Mouse (Mus musculus): ENCODE measurements around the gene Uqcr11. TPM values are rescaled to one million over a fixed set of nuclear protein-coding genes. Genes with fewer than 3 reads are reported as not detected.
A peak's percentile ranks its signal among the peaks of the same experiment; 100 is the strongest.

The Uqcr11 gene
- total RNA-seq, 1 experiment, result 995 TPM

DNA sequence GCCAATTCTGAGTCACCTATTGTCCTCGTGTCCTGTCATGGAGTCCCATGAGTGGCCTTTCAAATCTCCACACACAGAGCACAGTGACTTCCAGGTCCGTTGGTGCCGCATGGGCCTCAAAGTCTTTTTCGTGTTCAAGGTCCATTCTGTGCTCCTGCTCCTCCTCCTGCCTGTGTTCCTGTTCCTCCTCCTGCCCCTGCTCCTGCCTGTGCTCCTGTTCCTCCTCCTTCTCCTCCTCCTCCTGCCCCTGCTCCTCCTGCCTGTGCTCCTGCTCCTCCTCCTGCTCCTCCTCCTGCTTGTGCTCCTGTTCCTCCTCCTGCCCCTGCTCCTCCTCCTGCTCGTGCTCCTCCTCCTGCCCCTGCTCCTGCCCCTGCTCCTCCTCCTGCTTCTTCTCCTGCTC is 38.7 kb downstream of the Uqcr11 start:
- Histone ChIP-seq H3K27ac (ENCODE audit: insufficient read depth, low read depth, low read length, poor library complexity, severe bottlenecking) (no peak overlapping the region), H3K9me3 (ENCODE audit: control insufficient read depth, insufficient read depth, low read depth, low read length) (no peaks in the 10 kb centered on the region), H3K9ac (ENCODE audit: insufficient read depth, low read depth, low read length, poor library complexity, severe bottlenecking) (no peak overlapping the region), H3K4me3 (ENCODE audit: insufficient read depth in 1 of 2, low read depth in 1 of 2, low read length in 2 of 2, poor library complexity in 1 of 2, severe bottlenecking in 1 of 2) (no peak overlapping the region), H3K4me1 (ENCODE audit: control insufficient read depth in 2 of 2, insufficient read depth in 2 of 2, low read length in 2 of 2, poor library complexity in 1 of 2) (peaks cover 0 to 6% of the 10 kb centered on the region in 2 experiments; a peak in 1 of 4 replicates), H3K36me3 (ENCODE audit: control insufficient read depth, insufficient read depth, low read length, poor library complexity, severe bottlenecking) (no peaks in the 10 kb centered on the region)
- TF ChIP-seq ZC3H11A (IDR thresholded peaks at IDR 0.05; ENCODE audit: borderline replicate concordance, low read depth, low read length) (no peak), CHD2 (IDR thresholded peaks at IDR 0.05; ENCODE audit: low read depth, low read length) (no peak), HCFC1 (IDR thresholded peaks at IDR 0.05; ENCODE audit: borderline replicate concordance, insufficient read depth, low read length) (no peak), ZNF384 (IDR thresholded peaks at IDR 0.05; ENCODE audit: low read depth, low read length) (no peak), MAFK (IDR thresholded peaks at IDR 0.05; ENCODE audit: insufficient read depth, low read depth, low read length) (no peak)
- in situ Hi-C loops (cut with MboI; ENCODE audit: low sequenced_read_pairs in 2 of 2, unreplicated experiment in 2 of 2), result no loop called here
- no peak for DNase-seq (ENCODE audit: low read depth, low spot score)

GRCm38 (mm10) chr10:80365736-80366135 is 40.9 kb downstream of the Uqcr11 start:
- H3K9me3 ChIP-seq (ENCODE audit: control insufficient read depth, insufficient read depth, low read depth, low read length), result no peaks in the 10 kb centered on the region
- TF ChIP-seq CHD2 (IDR thresholded peaks at IDR 0.05; ENCODE audit: low read depth, low read length) (no peak), ZC3H11A (IDR thresholded peaks at IDR 0.05; ENCODE audit: borderline replicate concordance, low read depth, low read length) (no peak), HCFC1 (IDR thresholded peaks at IDR 0.05; ENCODE audit: borderline replicate concordance, insufficient read depth, low read length) (no peak), MAFK (IDR thresholded peaks at IDR 0.05; ENCODE audit: insufficient read depth, low read depth, low read length) (no peak), ZNF384 (IDR thresholded peaks at IDR 0.05; ENCODE audit: low read depth, low read length) (no peak)
- in situ Hi-C loops (cut with MboI; ENCODE audit: low sequenced_read_pairs in 2 of 2, unreplicated experiment in 2 of 2), result no loop called here
- no peaks in the 10 kb centered on the region for H3K36me3 ChIP-seq (ENCODE audit: control insufficient read depth, insufficient read depth, low read length, poor library complexity, severe bottlenecking)
- H3K9ac ChIP-seq (ENCODE audit: insufficient read depth, low read depth, low read length, poor library complexity, severe bottlenecking), result no peak overlapping the region
- no peak overlapping the region for H3K4me3 ChIP-seq (ENCODE audit: insufficient read depth in 1 of 2, low read depth in 1 of 2, low read length in 2 of 2, poor library complexity in 1 of 2, severe bottlenecking in 1 of 2)
- no peak overlapping the region for H3K27ac ChIP-seq (ENCODE audit: insufficient read depth, low read depth, low read length, poor library complexity, severe bottlenecking)
- no peak for DNase-seq (ENCODE audit: low read depth, low spot score)
- peaks cover 0 to 2% of the 10 kb centered on the region in 2 experiments; a peak in 1 of 4 replicates for H3K4me1 ChIP-seq (ENCODE audit: control insufficient read depth in 2 of 2, insufficient read depth in 2 of 2, low read length in 2 of 2, poor library complexity in 1 of 2)

- in situ Hi-C loops (cut with MboI; ENCODE audit: low sequenced_read_pairs in 2 of 2, unreplicated experiment in 2 of 2), result no loop called here
- TF ChIP-seq MAFK (IDR thresholded peaks at IDR 0.05; ENCODE audit: insufficient read depth, low read depth, low read length), result no peak
- TF ChIP-seq HCFC1 (IDR thresholded peaks at IDR 0.05; ENCODE audit: borderline replicate concordance, insufficient read depth, low read length), result no peak
- no peak for TF ChIP-seq ZNF384 (IDR thresholded peaks at IDR 0.05; ENCODE audit: low read depth, low read length)
- no peak for TF ChIP-seq CHD2 (IDR thresholded peaks at IDR 0.05; ENCODE audit: low read depth, low read length)
- TF ChIP-seq ZC3H11A (IDR thresholded peaks at IDR 0.05; ENCODE audit: borderline replicate concordance, low read depth, low read length), result no peak
- no peak for DNase-seq (ENCODE audit: low read depth, low spot score)
- no peaks in the 10 kb centered on the region for H3K9me3 ChIP-seq (ENCODE audit: control insufficient read depth, insufficient read depth, low read depth, low read length)
- H3K4me1 ChIP-seq (ENCODE audit: control insufficient read depth in 2 of 2, insufficient read depth in 2 of 2, low read length in 2 of 2, poor library complexity in 1 of 2), result no peaks in the 10 kb centered on the region
- H3K4me3 ChIP-seq (ENCODE audit: insufficient read depth in 1 of 2, low read depth in 1 of 2, low read length in 2 of 2, poor library complexity in 1 of 2, severe bottlenecking in 1 of 2), result no peak overlapping the region
- no peak overlapping the region for H3K27ac ChIP-seq (ENCODE audit: insufficient read depth, low read depth, low read length, poor library complexity, severe bottlenecking)
- H3K9ac ChIP-seq (ENCODE audit: insufficient read depth, low read depth, low read length, poor library complexity, severe bottlenecking), result no peak overlapping the region
- no peaks in the 10 kb centered on the region for H3K36me3 ChIP-seq (ENCODE audit: control insufficient read depth, insufficient read depth, low read length, poor library complexity, severe bottlenecking)
Measured at GRCm38 (mm10) chr10:80363734-80364133, 42.9 kb downstream of the Uqcr11 start.

GRCm38 (mm10) chr10:80357994-80358639 is 48.5 kb downstream of the Uqcr11 start:
- H3K9me3 ChIP-seq (ENCODE audit: control insufficient read depth, insufficient read depth, low read depth, low read length), result no peaks in the 10 kb centered on the region
- no peak overlapping the region for H3K9ac ChIP-seq (ENCODE audit: insufficient read depth, low read depth, low read length, poor library complexity, severe bottlenecking)
- peaks cover 3 to 7% of the 10 kb centered on the region in 2 experiments; a peak in 2 of 4 replicates for H3K4me1 ChIP-seq (ENCODE audit: control insufficient read depth in 2 of 2, insufficient read depth in 2 of 2, low read length in 2 of 2, poor library complexity in 1 of 2)
- H3K4me3 ChIP-seq (ENCODE audit: insufficient read depth in 1 of 2, low read depth in 1 of 2, low read length in 2 of 2, poor library complexity in 1 of 2, severe bottlenecking in 1 of 2), result peak overlapping the region; percentile 41 to 61; a peak in 3 of 4 replicates
- no peak overlapping the region for H3K27ac ChIP-seq (ENCODE audit: insufficient read depth, low read depth, low read length, poor library complexity, severe bottlenecking)
- in situ Hi-C loops (cut with MboI; ENCODE audit: low sequenced_read_pairs in 2 of 2, unreplicated experiment in 2 of 2), result no loop called here
- TF ChIP-seq CHD2 (IDR thresholded peaks at IDR 0.05; ENCODE audit: low read depth, low read length) (no peak), ZC3H11A (IDR thresholded peaks at IDR 0.05; ENCODE audit: borderline replicate concordance, low read depth, low read length) (no peak), ZNF384 (IDR thresholded peaks at IDR 0.05; ENCODE audit: low read depth, low read length) (no peak), HCFC1 (IDR thresholded peaks at IDR 0.05; ENCODE audit: borderline replicate concordance, insufficient read depth, low read length) (no peak), MAFK (IDR thresholded peaks at IDR 0.05; ENCODE audit: insufficient read depth, low read depth, low read length) (no peak)
- DNase-seq (ENCODE audit: low read depth, low spot score), result no peak
- no peaks in the 10 kb centered on the region for H3K36me3 ChIP-seq (ENCODE audit: control insufficient read depth, insufficient read depth, low read length, poor library complexity, severe bottlenecking)

Measured in ES-E14 (cell line).